Mouse (Mus musculus): ENCODE data around the gene Itgb5. TPM values are rescaled to one million over a fixed set of nuclear protein-coding genes. Genes with fewer than 3 reads are reported as not detected.

Gene Itgb5
- polyA plus RNA-seq, 1 experiment from 2014 or later: 120 TPM

GRCm38 (mm10) chr16:33947664-33948571 is 118.5 kb downstream of the Itgb5 start:
- peaks cover 35% of the 10 kb centered on the region for H3K4me1 ChIP-seq
- ATAC-seq (ENCODE audit: insufficient number of reproducible peaks, insufficient read depth, low FRiP score, low TSS enrichment): no peak
- no peak overlapping the region for H3K9ac ChIP-seq
- peaks cover 28% of the 10 kb centered on the region for H3K36me3 ChIP-seq
- no peaks in the 10 kb centered on the region for H3K27me3 ChIP-seq
- 0 out of 2 replicates have a peak overlapping the region, but pooled peaks have one; percentile 6 for H3K27ac ChIP-seq
- H3K9me3 ChIP-seq: no peaks in the 10 kb centered on the region
- 85% methylated on average over 17 of the region's 17 CpGs for WGBS
- H3K4me2 ChIP-seq (replicated peaks): no peak overlapping the region
- no peak overlapping the region for H3K4me3 ChIP-seq

GRCm38 (mm10) chr16:33950386-33950785 is 120.9 kb downstream of the Itgb5 start:
- Histone ChIP-seq H3K4me1 (peaks cover 16% of the 10 kb centered on the region; the same call in 1 of the 2 replicates), H3K27me3 (no peaks in the 10 kb centered on the region), H3K9me3 (no peaks in the 10 kb centered on the region), H3K4me2 (replicated peaks) (no peak overlapping the region), H3K4me3 (no peak overlapping the region), H3K36me3 (peaks cover 52% of the 10 kb centered on the region), H3K9ac (no peak overlapping the region), H3K27ac (no peak overlapping the region)
- WGBS: 82% methylated on average over 6 of the region's 6 CpGs
- ATAC-seq (ENCODE audit: insufficient number of reproducible peaks, insufficient read depth, low FRiP score, low TSS enrichment): no peak

- Histone ChIP-seq H3K27me3 (no peaks in the 10 kb centered on the region), H3K9ac (no peak overlapping the region), H3K4me1 (peaks cover 12% of the 10 kb centered on the region; the same call in 1 of the 2 replicates), H3K4me3 (no peak overlapping the region), H3K4me2 (replicated peaks) (no peak overlapping the region), H3K27ac (no peak overlapping the region), H3K36me3 (peaks cover 56% of the 10 kb centered on the region), H3K9me3 (no peaks in the 10 kb centered on the region)
- no peak for ATAC-seq (ENCODE audit: insufficient number of reproducible peaks, insufficient read depth, low FRiP score, low TSS enrichment)
- WGBS: 30% methylated on average over 4 of the region's 4 CpGs
These were observed 121.4 kb downstream of the Itgb5 start for GRCm38 (mm10) chr16:33950830-33951229.

GRCm38 (mm10) chr16:33953008-33953407 is 123.5 kb downstream of the Itgb5 start:
- H3K27ac ChIP-seq: 0 out of 2 replicates have a peak overlapping the region, but pooled peaks have one; percentile 27
- WGBS: 81% methylated on average over 4 of the region's 4 CpGs
- peaks cover 65% of the 10 kb centered on the region for H3K36me3 ChIP-seq
- no peaks in the 10 kb centered on the region for H3K27me3 ChIP-seq
- ATAC-seq (ENCODE audit: insufficient number of reproducible peaks, insufficient read depth, low FRiP score, low TSS enrichment): no peak
- H3K9ac ChIP-seq: no peak overlapping the region
- 0 out of 2 replicates have a peak, but pooled peaks cover 7% of the 10 kb centered on the region for H3K4me1 ChIP-seq
- H3K9me3 ChIP-seq: no peaks in the 10 kb centered on the region
- no peak overlapping the region for H3K4me2 ChIP-seq (replicated peaks)
- no peak overlapping the region for H3K4me3 ChIP-seq

GRCm38 (mm10) chr16:33954793-33955192 is 125.3 kb downstream of the Itgb5 start:
- no peak for ATAC-seq (ENCODE audit: insufficient number of reproducible peaks, insufficient read depth, low FRiP score, low TSS enrichment)
- WGBS: 100% methylated on average over 1 of the region's 1 CpGs
- Histone ChIP-seq H3K4me2 (replicated peaks) (no peak overlapping the region), H3K27me3 (no peaks in the 10 kb centered on the region), H3K36me3 (peaks cover 68% of the 10 kb centered on the region), H3K4me3 (no peak overlapping the region), H3K4me1 (no peaks in the 10 kb centered on the region), H3K9me3 (no peaks in the 10 kb centered on the region), H3K9ac (no peak overlapping the region), H3K27ac (no peak overlapping the region)

GRCm38 (mm10) chr16:33963509-33963908 is 134.0 kb downstream of the Itgb5 start:
- 89% methylated on average over 6 of the region's 6 CpGs for WGBS
- Histone ChIP-seq H3K9ac (no peak overlapping the region), H3K4me3 (no peak overlapping the region), H3K4me2 (replicated peaks) (no peak overlapping the region), H3K27me3 (no peaks in the 10 kb centered on the region), H3K36me3 (peaks cover 48% of the 10 kb centered on the region), H3K27ac (no peak overlapping the region), H3K4me1 (peaks cover 8% of the 10 kb centered on the region), H3K9me3 (no peaks in the 10 kb centered on the region)
- no peak for ATAC-seq (ENCODE audit: insufficient number of reproducible peaks, insufficient read depth, low FRiP score, low TSS enrichment)

- Histone ChIP-seq H3K4me2 (replicated peaks) (peak overlapping the region; percentile 81), H3K27ac (peak overlapping the region; percentile 64), H3K4me1 (peaks cover 8% of the 10 kb centered on the region), H3K27me3 (no peaks in the 10 kb centered on the region), H3K36me3 (peaks cover 24% of the 10 kb centered on the region), H3K4me3 (peak overlapping the region; percentile 93), H3K9ac (peak overlapping the region; percentile 89), H3K9me3 (no peaks in the 10 kb centered on the region)
- ATAC-seq (ENCODE audit: insufficient number of reproducible peaks, insufficient read depth, low FRiP score, low TSS enrichment): no peak
- whole genome bisulfite sequencing: 12% methylated on average over 15 of the region's 15 CpGs
These were observed 136.5 kb downstream of the Itgb5 start for GRCm38 (mm10) chr16:33965878-33966537.

GRCm38 (mm10) chr16:33966538-33967282 is 137.2 kb downstream of the Itgb5 start, which contains the start of gene Umps:
Gene Umps (minus strand): TSS chr16:33967038.
- ATAC-seq (ENCODE audit: insufficient number of reproducible peaks, insufficient read depth, low FRiP score, low TSS enrichment): peak; percentile 88
- peak within 1 kb of the TSS; percentile 93 for H3K4me3 ChIP-seq
- H3K27me3 ChIP-seq: no peaks in the 10 kb centered on the region
- peak within 1 kb of the TSS; percentile 89 for H3K9ac ChIP-seq
- H3K4me1 ChIP-seq: peaks cover 8% of the 10 kb centered on the region
- peak within 1 kb of the TSS; percentile 81 for H3K4me2 ChIP-seq (replicated peaks)
- H3K9me3 ChIP-seq: no peaks in the 10 kb centered on the region
- WGBS: 2% methylated on average over 44 of the region's 44 CpGs
- H3K36me3 ChIP-seq: peaks cover 17% of the 10 kb centered on the region
- peak within 1 kb of the TSS; percentile 64 for H3K27ac ChIP-seq

GRCm38 (mm10) chr16:33967283-33967640 is 137.8 kb downstream of the Itgb5 start:
- H3K27me3 ChIP-seq: no peaks in the 10 kb centered on the region
- peak overlapping the region; percentile 93 for H3K4me3 ChIP-seq
- H3K27ac ChIP-seq: peak overlapping the region; percentile 64; the same call in 1 of the 2 replicates
- no peaks in the 10 kb centered on the region for H3K9me3 ChIP-seq
- H3K9ac ChIP-seq: peak overlapping the region; percentile 89
- peaks cover 8% of the 10 kb centered on the region for H3K4me1 ChIP-seq
- H3K4me2 ChIP-seq (replicated peaks): peak overlapping the region; percentile 81
- no peak for ATAC-seq (ENCODE audit: insufficient number of reproducible peaks, insufficient read depth, low FRiP score, low TSS enrichment)
- H3K36me3 ChIP-seq: peaks cover 11% of the 10 kb centered on the region; the same call in 1 of the 2 replicates
- 64% methylated on average over 2 of the region's 2 CpGs for WGBS

- Histone ChIP-seq H3K4me1 (no peaks in the 10 kb centered on the region), H3K4me3 (no peak overlapping the region), H3K36me3 (no peaks in the 10 kb centered on the region; the same call in 1 of the 2 replicates), H3K9ac (no peak overlapping the region), H3K27ac (no peak overlapping the region), H3K27me3 (no peaks in the 10 kb centered on the region), H3K4me2 (replicated peaks) (no peak overlapping the region), H3K9me3 (no peaks in the 10 kb centered on the region)
- no peak for ATAC-seq (ENCODE audit: insufficient number of reproducible peaks, insufficient read depth, low FRiP score, low TSS enrichment)
- 76% methylated on average over 2 of the region's 2 CpGs for WGBS
These were observed 150.4 kb downstream of the Itgb5 start for GRCm38 (mm10) chr16:33979855-33980254.

- H3K4me3 ChIP-seq: no peak overlapping the region
- 96% methylated on average over 6 of the region's 6 CpGs for WGBS
- H3K27me3 ChIP-seq: no peaks in the 10 kb centered on the region
- H3K4me1 ChIP-seq: no peaks in the 10 kb centered on the region
- no peaks in the 10 kb centered on the region for H3K9me3 ChIP-seq
- no peak for ATAC-seq (ENCODE audit: insufficient number of reproducible peaks, insufficient read depth, low FRiP score, low TSS enrichment)
- H3K9ac ChIP-seq: no peak overlapping the region
- H3K4me2 ChIP-seq (replicated peaks): no peak overlapping the region
- H3K27ac ChIP-seq: no peak overlapping the region
- no peaks in the 10 kb centered on the region for H3K36me3 ChIP-seq
These were observed 154.2 kb downstream of the Itgb5 start for GRCm38 (mm10) chr16:33983712-33984111.
